ENCODE assay signal across 25 mouse cellular contexts in genomic region chr3:96087219-96087618, GRCm38 (mm10). TPM values are rescaled to one million over a fixed set of nuclear protein-coding genes. Genes with fewer than 3 reads are reported as not detected.
DNase-seq lines count a peak whose midpoint lies in the region; ATAC-seq and TF ChIP-seq lines count a peak whose summit lies in the region.
"Had no signal": no experiment of that assay in that cellular context is flagged by ENCODE, and none has a peak within 500 bp of the region (broad histone marks: within the 10 kb centered on the region; RNA-seq: fewer than 3 reads in every experiment).

No protein-coding gene starts in this region.

- no peak overlapping the region for H3K27ac ChIP-seq in liver, postnatal 0 days (ENCODE audit: low read depth)
- H3K27ac ChIP-seq: embryonic facial prominence, embryonic 10.5 days; forebrain, embryonic 12.5 days; hindbrain, embryonic 13.5 days; kidney, postnatal 0 days; limb, embryonic 12.5 days; neural tube, embryonic 12.5 days; stomach, postnatal 0 days had no signal

- peak; percentile 57 for ATAC-seq in G1E (ENCODE audit: extremely low read depth, insufficient number of reproducible peaks, low FRiP score, poor library complexity, severe bottlenecking)
- peak; percentile 71 for ATAC-seq in erythroid progenitor cell, adult 5-6 weeks (replicated peaks; ENCODE audit: low FRiP score, poor library complexity, severe bottlenecking)
- peak; percentile 72; the same call in 1 of the 2 replicates for ATAC-seq in liver, postnatal 0 days
- ATAC-seq in megakaryocyte progenitor cell, adult 5-6 weeks (replicated peaks; ENCODE audit: poor library complexity): no peak

- no peak overlapping the region for H3K4me2 ChIP-seq in liver, postnatal 0 days (ENCODE audit: low read depth, low read length)
- H3K4me2 ChIP-seq: forebrain, embryonic 12.5 days; heart, embryonic 11.5 days; hindbrain, embryonic 13.5 days; limb, embryonic 12.5 days; neural tube, embryonic 12.5 days had no signal

- TF ChIP-seq CTCF in G1E (IDR thresholded peaks at IDR 0.05; ENCODE audit: low read depth, low read length): no peak
- TF ChIP-seq CTCF in liver, postnatal 0 days (IDR thresholded peaks at IDR 0.05; ENCODE audit: low read depth): no peak

- intact Hi-C loops in heart, postnatal 10 days (cut with DNase I): no loop called here

- peaks cover 4% of the 10 kb centered on the region; the same call in 1 of the 2 replicates for H3K9me3 ChIP-seq in G1E (replicated peaks)
- H3K9me3 ChIP-seq in liver, postnatal 0 days (ENCODE audit: low read length): no peaks in the 10 kb centered on the region
- H3K9me3 ChIP-seq: embryonic facial prominence, embryonic 10.5 days; forebrain, embryonic 12.5 days; hindbrain, embryonic 13.5 days; limb, embryonic 12.5 days; megakaryocyte, embryonic 14.5 days; neural tube, embryonic 12.5 days had no signal

- no peak overlapping the region for H3K9ac ChIP-seq in liver, postnatal 0 days (replicated peaks)
- H3K9ac ChIP-seq: forebrain, embryonic 12.5 days; hindbrain, embryonic 13.5 days; limb, embryonic 12.5 days; neural tube, embryonic 12.5 days had no signal

- no peaks in the 10 kb centered on the region for H3K27me3 ChIP-seq in G1E (ENCODE audit: insufficient read depth, low read length)
- H3K27me3 ChIP-seq in liver, postnatal 0 days (ENCODE audit: insufficient read depth, low read length): no peaks in the 10 kb centered on the region
- H3K27me3 ChIP-seq: CH12.LX; forebrain, embryonic 12.5 days; hindbrain, embryonic 13.5 days; limb, embryonic 12.5 days; megakaryocyte, embryonic 14.5 days; neural tube, embryonic 12.5 days had no signal

- WGBS in liver, postnatal 0 days (ENCODE audit: insufficient replicate concordance): 47% methylated on average over 2 of the region's 2 CpGs

- TF ChIP-seq EP300 in liver, postnatal 0 days (IDR thresholded peaks at IDR 0.05; ENCODE audit: low read depth): no peak

- H3K4me3 ChIP-seq in G1E (ENCODE audit: low read depth, low read length): no peak overlapping the region
- no peak overlapping the region for H3K4me3 ChIP-seq in liver, postnatal 0 days (ENCODE audit: low read depth, low read length)
- H3K4me3 ChIP-seq: embryonic facial prominence, embryonic 10.5 days; forebrain, embryonic 12.5 days; hindbrain, embryonic 13.5 days; limb, embryonic 12.5 days; neural tube, embryonic 12.5 days had no signal

- no peaks in the 10 kb centered on the region for H3K36me3 ChIP-seq in G1E (replicated peaks)
- H3K36me3 ChIP-seq in liver, postnatal 0 days (replicated peaks; ENCODE audit: insufficient read depth, low read length): no peaks in the 10 kb centered on the region
- H3K36me3 ChIP-seq: embryonic facial prominence, embryonic 10.5 days; forebrain, embryonic 12.5 days; hindbrain, embryonic 13.5 days; limb, embryonic 12.5 days; neural tube, embryonic 12.5 days had no signal

- peak; percentile 58 for DNase-seq in heart, adult 11 months
- DNase-seq in heart, postnatal 10 days: no peak
- DNase-seq in G1E (ENCODE audit: low spot score): no peak
- no peak for DNase-seq in liver, postnatal 0 days
- no peak for DNase-seq in layer of hippocampus, postnatal 25 days (ENCODE audit: extremely low spot score in 1 of 2, low spot score in 1 of 2)
- DNase-seq in cerebellum, adult 9-10 months: no peak
- DNase-seq: cerebellum, adult 8-10 months; kidney, adult 2 months; lung, adult 2 months; midbrain, embryonic 14.5 days; right cerebral cortex, postnatal 14 days; thymus, adult 2 months; thymus, postnatal 4 days had no signal

- peaks cover 20% of the 10 kb centered on the region for H3K4me1 ChIP-seq in G1E (ENCODE audit: insufficient read depth, low read depth, low read length)
- no peaks in the 10 kb centered on the region for H3K4me1 ChIP-seq in liver, postnatal 0 days (ENCODE audit: insufficient read depth)
- H3K4me1 ChIP-seq: embryonic facial prominence, embryonic 10.5 days; hindbrain, embryonic 13.5 days; limb, embryonic 12.5 days; neural tube, embryonic 12.5 days had no signal

RNA-seq across cellular contexts. Expression of gene Otud7b, which starts 17.1 kb away (rescaled TPM):
- total RNA-seq in heart, postnatal 10 days (2021): 10 to 100 TPM; 50.9 to 51.0 TPM
- total RNA-seq in G1E (2014; fragmentation: Nextera tagmentation): 10.1 and 17.4 TPM in 2 replicates
- total RNA-seq in G1E (2017): 21.7 and 22.1 TPM in 2 replicates
- polyA plus RNA-seq in G1E (2012): 11.3 and 11.8 TPM in 2 replicates
- 4.6 and 9.4 TPM in 2 replicates for total RNA-seq in erythroid progenitor cell, adult 5-6 weeks (2015; ENCODE audit: low replicate concordance)
- total RNA-seq in erythroid progenitor cell, adult 5-6 weeks (2017; ENCODE audit: low replicate concordance): 28.5 and 37.6 TPM in 2 replicates
- polyA plus RNA-seq in liver, postnatal 0 days (2015; fragmentation: Nextera tagmentation; extraction: Ambion mirVana): 7.4 and 7.9 TPM in 2 replicates
- 3.0 and 3.2 TPM in 2 replicates for total RNA-seq in megakaryocyte progenitor cell, adult 5-6 weeks (2015)
- 4.9 and 12.7 TPM in 2 replicates for total RNA-seq in megakaryocyte progenitor cell, adult 5-6 weeks (2017)
- 10 to 100 TPM; 31.9 to 33.6 TPM for total RNA-seq in layer of hippocampus, postnatal 25 days (2021)

RNA-seq across cellular contexts. Expression of gene Vps45, which starts 29.0 kb away (rescaled TPM):
- 10 to 100 TPM; 24.7 to 34.4 TPM for total RNA-seq in heart, postnatal 10 days (2021)
- 19.8 and 28.7 TPM in 2 replicates for total RNA-seq in G1E (2014; fragmentation: Nextera tagmentation)
- total RNA-seq in G1E (2017): 16.1 and 21.4 TPM in 2 replicates
- polyA plus RNA-seq in G1E (2012): 6.1 and 6.7 TPM in 2 replicates
- 9.0 and 32.3 TPM in 2 replicates for total RNA-seq in erythroid progenitor cell, adult 5-6 weeks (2015; ENCODE audit: low replicate concordance)
- total RNA-seq in erythroid progenitor cell, adult 5-6 weeks (2017; ENCODE audit: low replicate concordance): 8.2 and 34.4 TPM in 2 replicates
- polyA plus RNA-seq in liver, postnatal 0 days (2015; fragmentation: Nextera tagmentation; extraction: Ambion mirVana): 11.3 and 12.5 TPM in 2 replicates
- total RNA-seq in megakaryocyte progenitor cell, adult 5-6 weeks (2015): 26.3 and 28.4 TPM in 2 replicates
- 10.9 and 12.6 TPM in 2 replicates for total RNA-seq in megakaryocyte progenitor cell, adult 5-6 weeks (2017)
- total RNA-seq in layer of hippocampus, postnatal 25 days (2021): 10 to 100 TPM; 42.2 to 45.0 TPM
